Mouse (Mus musculus) kidney, adult 2 months (tissue): Measurements from ENCODE around the gene Map4k3. TPM values are rescaled to one million over a fixed set of nuclear protein-coding genes. Genes with fewer than 3 reads are reported as not detected.

ENCODE experiments used
- DNase-seq: peaks from one replicate; pipeline ENCODE4 v3.0.0; 2021
- H3K27ac ChIP-seq: fragments of 200-500 bp; 2 replicates; pipeline ENCODE4 v1.5.1; 2012; ENCODE audit warnings: low read depth, low read length, control low read depth, inconsistent platforms; ENCODE audit not compliant: insufficient read depth
- H3K27me3 ChIP-seq: fragments of 200-500 bp; replicated peaks from 2 replicates; pipeline ENCODE4 v1.6.1; 2012; ENCODE audit warnings: mild to moderate bottlenecking, moderate library complexity, low read length, inconsistent platforms; ENCODE audit not compliant: control insufficient read depth, insufficient read depth
- H3K36me3 ChIP-seq: fragments of 200-500 bp; 2 replicates; pipeline ENCODE4 v1.6.1; 2012; ENCODE audit warnings: mild to moderate bottlenecking, moderate library complexity, low read length, inconsistent platforms; ENCODE audit not compliant: control insufficient read depth, insufficient read depth
- H3K4me1 ChIP-seq: fragments of 200-500 bp; 2 replicates; pipeline ENCODE4 v1.6.1; 2011; ENCODE audit warnings: low read length; ENCODE audit not compliant: control insufficient read depth, insufficient read depth
- H3K4me3 ChIP-seq: fragments of 200-500 bp; 2 replicates; pipeline ENCODE4 v1.5.1; 2011; ENCODE audit warnings: mild to moderate bottlenecking, low read depth, low read length, control low read depth; ENCODE audit not compliant: insufficient read depth
- CTCF ChIP-seq: fragments of 200-500 bp; conservative IDR thresholded peaks from 2 replicates; pipeline ENCODE4 v1.5.1; 2011; ENCODE audit warnings: low read depth, mild to moderate bottlenecking, control low read depth, low read length, moderate library complexity, mixed read lengths; ENCODE audit not compliant: insufficient read depth, insufficient read length
- POLR2A ChIP-seq: fragments of 200-500 bp; IDR thresholded peaks from one replicate; pipeline ENCODE4 v1.6.1; 2011; ENCODE audit warnings: low read depth, low read length, control low read depth
- WGBS: fragments of 180-500 bp; shearing (Covaris S2); methylation state at CpG from one replicate; pipeline ENCODE4 v1.1.7; 2018; 5-methylcytosine and 5-hydroxymethylcytosine counted together
- polyA plus RNA-seq: library from polyadenylated mRNA; depleted of rRNA; stranded (reverse); fragments of >200 nt; gene quantifications from 2 replicates; pipeline ENCODE4 v1.2.3, GENCODE M21; 2012

The Map4k3 gene
- polyA plus RNA-seq, 1 experiment: 19.4 TPM

- Histone ChIP-seq H3K4me1 (peaks cover 12% of the 10 kb centered on the region), H3K4me3 (no peak overlapping the region), H3K27ac (no peak overlapping the region), H3K27me3 (no peaks in the 10 kb centered on the region), H3K36me3 (no peaks in the 10 kb centered on the region)
- WGBS: 37% methylated on average over 12 of the region's 12 CpGs
- DNase-seq: no peak
- no peak for TF ChIP-seq CTCF
Measured at GRCm38 (mm10) chr17:80698191-80698901, 29.9 kb downstream of the Map4k3 start.

- Histone ChIP-seq H3K27me3 (no peaks in the 10 kb centered on the region), H3K36me3 (no peaks in the 10 kb centered on the region), H3K4me1 (peaks cover 12% of the 10 kb centered on the region), H3K27ac (no peak overlapping the region), H3K4me3 (no peak overlapping the region)
- DNase-seq: no peak
- WGBS: 89% methylated on average over 5 of the region's 5 CpGs
- no peak for TF ChIP-seq POLR2A
- no peak for TF ChIP-seq CTCF
Measured at GRCm38 (mm10) chr17:80696956-80697355, 31.3 kb downstream of the Map4k3 start.

GRCm38 (mm10) chr17:80696210-80696609, 32.1 kb downstream of the Map4k3 start:
- Histone ChIP-seq H3K4me1 (peaks cover 12% of the 10 kb centered on the region), H3K27ac (no peak overlapping the region), H3K27me3 (no peaks in the 10 kb centered on the region), H3K4me3 (no peak overlapping the region), H3K36me3 (no peaks in the 10 kb centered on the region)
- 72% methylated on average over 6 of the region's 6 CpGs for WGBS
- DNase-seq: no peak
- TF ChIP-seq CTCF: no peak
- no peak for TF ChIP-seq POLR2A

DNA sequence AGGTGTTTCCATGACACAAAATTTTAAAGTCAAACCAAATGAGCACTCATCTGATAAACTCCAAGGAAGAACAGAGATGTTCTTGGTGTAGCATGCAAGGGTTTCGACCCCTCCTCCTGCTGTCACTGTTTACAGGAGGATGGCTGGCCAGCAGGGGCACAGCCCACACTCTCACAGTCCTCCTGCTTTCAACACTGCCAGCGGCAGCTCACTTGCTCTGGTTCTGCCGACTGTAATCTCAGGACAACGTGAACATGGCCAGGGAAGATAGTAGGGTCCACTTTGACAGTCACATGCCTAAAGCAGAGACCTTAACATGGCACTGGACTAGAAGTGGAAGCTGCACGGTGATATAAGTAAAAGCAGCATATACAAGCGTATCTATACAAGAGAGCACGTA, 34.6 kb downstream of the Map4k3 start:
- Histone ChIP-seq H3K27ac (no peak overlapping the region), H3K4me3 (no peak overlapping the region), H3K4me1 (peaks cover 8% of the 10 kb centered on the region), H3K27me3 (no peaks in the 10 kb centered on the region), H3K36me3 (no peaks in the 10 kb centered on the region)
- DNase-seq: no peak
- TF ChIP-seq POLR2A (no peak), CTCF (no peak)
- 53% methylated on average over 7 of the region's 7 CpGs for WGBS

GRCm38 (mm10) chr17:80692183-80692582, 36.1 kb downstream of the Map4k3 start:
- Histone ChIP-seq H3K4me1 (no peaks in the 10 kb centered on the region), H3K27ac (no peak overlapping the region), H3K27me3 (no peaks in the 10 kb centered on the region), H3K4me3 (no peak overlapping the region), H3K36me3 (no peaks in the 10 kb centered on the region)
- TF ChIP-seq CTCF: no peak
- no peak for TF ChIP-seq POLR2A
- no peak for DNase-seq
- WGBS: 49% methylated on average over 13 of the region's 13 CpGs

GRCm38 (mm10) chr17:80688701-80689100, 39.6 kb downstream of the Map4k3 start:
- TF ChIP-seq CTCF (no peak), POLR2A (no peak)
- H3K36me3 ChIP-seq: no peaks in the 10 kb centered on the region
- H3K4me1 ChIP-seq: peaks cover 5% of the 10 kb centered on the region; the same call in 1 of the 2 replicates
- H3K27ac ChIP-seq: no peak overlapping the region
- no peak overlapping the region for H3K4me3 ChIP-seq
- WGBS: 91% methylated on average over 11 of the region's 11 CpGs
- no peak for DNase-seq
- H3K27me3 ChIP-seq: no peaks in the 10 kb centered on the region

DNA sequence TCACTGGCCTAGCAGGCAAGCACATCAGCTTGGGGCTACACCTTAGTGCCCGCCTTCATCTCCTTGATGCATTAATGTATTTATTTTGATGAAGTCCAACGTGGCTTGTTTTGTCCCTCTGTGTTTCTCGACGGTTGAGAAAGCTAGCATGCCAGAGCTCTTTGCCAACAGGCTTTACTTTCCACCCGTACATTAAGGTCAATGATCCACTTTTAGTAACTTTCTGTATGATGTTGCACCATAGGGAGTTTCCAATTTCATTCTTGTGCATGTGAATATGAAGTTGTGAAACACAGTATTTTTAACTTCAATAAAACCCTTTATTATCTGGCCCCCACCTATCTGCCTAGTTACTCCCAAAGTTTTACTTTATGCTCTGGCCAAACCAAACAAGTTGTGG, 42.2 kb downstream of the Map4k3 start:
- no peak for DNase-seq
- TF ChIP-seq POLR2A (no peak), CTCF (no peak)
- no peaks in the 10 kb centered on the region for H3K36me3 ChIP-seq
- no peak overlapping the region for H3K27ac ChIP-seq
- H3K4me1 ChIP-seq: peaks cover 10% of the 10 kb centered on the region; the same call in 1 of the 2 replicates
- H3K27me3 ChIP-seq: no peaks in the 10 kb centered on the region
- no peak overlapping the region for H3K4me3 ChIP-seq
- 67% methylated on average over 5 of the region's 5 CpGs for WGBS
